Comparison of ENCODE assay signal across 12 mouse cellular contexts in genomic region chr2:178246767-178247166, GRCm38 (mm10).
DNase-seq lines count a peak whose midpoint lies in the region; ATAC-seq and TF ChIP-seq lines count a peak whose summit lies in the region.
"Had no signal": no experiment of that assay in that cellular context is flagged by ENCODE, and none has a peak within 500 bp of the region (broad histone marks: within the 10 kb centered on the region; RNA-seq: fewer than 3 reads in every experiment).

No protein-coding gene starts in this region.

- no peaks in the 10 kb centered on the region for H3K9me3 ChIP-seq in lung, postnatal 0 days (ENCODE audit: low read length)

- no peaks in the 10 kb centered on the region for H3K36me3 ChIP-seq in heart, adult 2 months (ENCODE audit: control insufficient read depth, insufficient read depth, low read length)
- no peaks in the 10 kb centered on the region for H3K36me3 ChIP-seq in lung, postnatal 0 days (ENCODE audit: insufficient read depth, low read length)

- H3K4me1 ChIP-seq in heart, adult 2 months (ENCODE audit: control insufficient read depth, insufficient read depth, low read length): no peaks in the 10 kb centered on the region
- no peaks in the 10 kb centered on the region for H3K4me1 ChIP-seq in lung, postnatal 0 days (ENCODE audit: insufficient read depth, low read depth, low read length)

- no peaks in the 10 kb centered on the region for H3K27me3 ChIP-seq in heart, adult 2 months (ENCODE audit: control insufficient read depth, insufficient read depth, low read length)
- H3K27me3 ChIP-seq in lung, postnatal 0 days (replicated peaks; ENCODE audit: insufficient read depth, low read length): no peaks in the 10 kb centered on the region

- no peak for TF ChIP-seq EP300 in heart, adult 2 months (IDR thresholded peaks at IDR 0.05; ENCODE audit: insufficient read depth, low read depth, low read length)
- TF ChIP-seq EP300 in lung, postnatal 0 days (IDR thresholded peaks at IDR 0.05): no peak

- no peak for TF ChIP-seq POLR2A in heart, adult 2 months (IDR thresholded peaks at IDR 0.05; ENCODE audit: insufficient read depth, low read depth, low read length)

- H3K79me2 ChIP-seq in heart, adult 2 months (replicated peaks; ENCODE audit: control insufficient read depth, insufficient read depth, low read length): no peaks in the 10 kb centered on the region

- no peak overlapping the region for H3K4me3 ChIP-seq in heart, adult 2 months
- no peak overlapping the region for H3K4me3 ChIP-seq in lung, postnatal 0 days (ENCODE audit: low read depth, low read length)
- H3K4me3 ChIP-seq: erythroblast, embryonic 14.5 days had no signal

- peak; percentile 54 for TF ChIP-seq CTCF in heart, adult 2 months (IDR thresholded peaks at IDR 0.05)
- peak; percentile 37 for TF ChIP-seq CTCF in lung, postnatal 0 days (IDR thresholded peaks at IDR 0.05)

- peak; percentile 34; the same call in 1 of the 2 replicates for ATAC-seq in lung, postnatal 0 days
- ATAC-seq in megakaryocyte progenitor cell, adult 5-6 weeks (replicated peaks; ENCODE audit: poor library complexity): peak; percentile 53
- ATAC-seq: inflammation-experienced regulatory T-cells, adult 6 months had no signal

- intact Hi-C loops in heart, adult 2 months (cut with DNase I): no loop called here
- intact Hi-C loops in heart, postnatal 36 days (cut with DNase I): loop anchor here (1.0 kb wide), 1 partner anchor 109 kb away; no protein-coding TSS in a partner anchor

- H3K27ac ChIP-seq in heart, adult 2 months: no peak overlapping the region
- no peak overlapping the region for H3K27ac ChIP-seq in lung, postnatal 0 days (ENCODE audit: low read length)

- no peak overlapping the region for H3K4me2 ChIP-seq in lung, postnatal 0 days (replicated peaks; ENCODE audit: low read depth, low read length)

- peak in 1 of 2 experiments; percentile 5 for DNase-seq in heart, adult 2 months
- no peak for DNase-seq in heart, postnatal 36 days
- DNase-seq in lung, postnatal 0 days (ENCODE audit: low spot score): no peak
- DNase-seq in lung, postnatal 4 days: no peak
- peak; percentile 80 for DNase-seq in R1 (ENCODE audit: low read depth, low spot score)
- DNase-seq in gastrocnemius, postnatal 10 days: no peak
- DNase-seq in kidney, adult 9 months: no peak
- DNase-seq: gastrocnemius, postnatal 14 days; thymus, adult 2 months had no signal

- no peak overlapping the region for H3K9ac ChIP-seq in heart, adult 2 months (ENCODE audit: low read depth, low read length)
- no peak overlapping the region for H3K9ac ChIP-seq in lung, postnatal 0 days (replicated peaks; ENCODE audit: low read depth)

- WGBS in heart, adult 2 months: 48% methylated on average over 4 of the region's 4 CpGs
- 52% methylated on average over 4 of the region's 4 CpGs for WGBS in lung, postnatal 0 days
